Mouse (Mus musculus) lung, adult 10 weeks (tissue): ENCODE data around the gene Vps4a. TPM values are rescaled to one million over a fixed set of nuclear protein-coding genes. Genes with fewer than 3 reads are reported as not detected.

ENCODE experiments used
- polyA plus RNA-seq: library from polyadenylated mRNA; stranded (reverse); fragments of 350-450 nt; fragmentation: Illumina TruSeq; extraction: RNeasy Lipid Tissue Mini Kit (QIAGEN cat#74804); gene quantifications from one replicate; pipeline ENCODE4 v1.2.3, GENCODE M21; 2014; ENCODE audit warnings: low read depth, low replicate concordance; ENCODE audit not compliant: insufficient read depth

Vps4a gene
- 40.1 TPM for polyA plus RNA-seq

DNA sequence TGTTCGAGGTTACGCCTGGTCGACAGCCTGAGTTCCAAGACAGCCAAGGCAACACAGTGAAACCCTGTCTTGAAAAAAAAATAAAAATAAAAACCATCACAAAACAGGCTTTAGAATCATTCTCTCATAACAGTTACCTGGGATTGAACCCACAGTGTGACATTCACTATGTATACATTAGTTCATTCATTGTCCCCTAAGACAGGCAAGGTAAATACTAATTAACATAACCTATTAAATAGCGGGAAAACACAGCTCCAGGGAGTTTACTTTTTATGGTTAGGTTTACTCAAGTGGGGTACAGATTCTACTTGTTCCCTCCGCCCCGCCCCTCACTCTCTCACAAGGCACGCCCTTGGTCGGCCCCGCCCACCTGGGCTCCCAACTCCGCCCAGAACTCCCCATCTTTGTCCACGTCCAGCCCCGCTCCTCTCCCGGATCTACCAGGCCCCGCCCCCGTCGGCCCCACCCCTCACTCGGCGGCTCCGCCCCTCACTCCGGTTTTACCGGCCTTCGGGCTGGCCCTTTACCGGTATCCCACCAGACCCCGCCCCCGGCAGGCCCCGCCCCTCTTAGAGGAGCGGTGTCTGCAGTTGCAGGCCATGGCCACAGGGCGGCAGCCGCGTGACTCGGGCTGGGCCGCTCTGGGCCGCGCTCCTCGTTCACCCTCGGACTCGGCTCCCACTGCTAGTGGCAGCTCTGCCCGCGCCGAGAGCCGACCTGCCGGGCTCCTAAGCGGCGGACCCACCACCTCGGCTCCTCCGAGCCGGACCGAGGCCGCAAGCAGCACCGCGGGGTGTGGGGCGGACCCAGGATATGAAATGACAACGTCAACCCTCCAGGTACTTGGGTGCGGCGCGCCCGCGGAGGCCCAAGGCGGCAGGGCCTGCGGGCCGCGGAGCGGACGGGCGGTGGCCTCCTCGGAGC is at the start of gene Vps4a:
Vps4a (plus strand) TSS at position 573 of the 927 bp plus-strand sequence.

DNA sequence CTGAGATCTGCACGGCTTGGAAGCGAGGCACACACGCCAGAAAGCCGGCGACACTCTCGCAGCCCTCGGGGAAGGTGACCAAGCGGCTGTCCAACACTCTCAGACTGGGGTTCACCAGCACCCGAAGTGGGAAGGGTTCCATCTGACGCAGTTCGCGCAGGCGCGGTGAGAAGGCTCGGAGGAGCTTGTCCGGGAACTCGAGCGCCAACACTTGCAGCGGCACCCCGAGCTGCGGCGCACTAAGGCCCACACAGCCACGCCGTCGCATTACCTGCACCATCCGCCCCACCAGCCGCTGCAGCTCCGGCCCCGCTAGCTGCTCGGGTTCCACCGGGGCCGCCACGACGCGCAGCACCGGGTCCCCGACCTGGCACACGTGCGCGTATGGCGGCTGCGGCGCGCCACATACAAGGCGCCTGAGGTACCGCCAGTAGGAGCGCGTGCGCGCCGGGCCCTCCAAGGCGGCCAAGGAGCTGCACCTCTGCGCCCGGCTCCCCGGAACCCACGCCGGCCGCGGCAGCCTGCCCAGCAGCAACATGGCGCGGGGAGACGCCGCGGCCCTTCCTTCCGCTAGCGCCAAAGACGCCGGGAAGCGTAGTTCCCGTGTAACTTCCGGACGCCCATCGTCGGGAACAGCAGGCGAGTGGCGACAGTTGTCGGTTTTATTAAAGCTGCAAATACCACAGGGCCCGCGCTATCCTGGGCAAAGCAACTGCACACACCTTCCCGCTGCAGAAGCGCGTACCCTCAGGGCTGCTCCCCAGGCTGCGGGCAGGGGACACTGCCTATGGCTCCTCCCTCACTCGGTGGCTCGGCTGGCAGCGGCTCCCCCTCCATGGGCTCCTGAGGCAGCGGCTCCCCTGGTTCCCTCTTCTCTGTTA is 17.3 kb downstream of the Vps4a start, which contains the start of gene Pdf:
Pdf (minus strand) TSS at position 554 of the 881 bp plus-strand sequence.

DNA sequence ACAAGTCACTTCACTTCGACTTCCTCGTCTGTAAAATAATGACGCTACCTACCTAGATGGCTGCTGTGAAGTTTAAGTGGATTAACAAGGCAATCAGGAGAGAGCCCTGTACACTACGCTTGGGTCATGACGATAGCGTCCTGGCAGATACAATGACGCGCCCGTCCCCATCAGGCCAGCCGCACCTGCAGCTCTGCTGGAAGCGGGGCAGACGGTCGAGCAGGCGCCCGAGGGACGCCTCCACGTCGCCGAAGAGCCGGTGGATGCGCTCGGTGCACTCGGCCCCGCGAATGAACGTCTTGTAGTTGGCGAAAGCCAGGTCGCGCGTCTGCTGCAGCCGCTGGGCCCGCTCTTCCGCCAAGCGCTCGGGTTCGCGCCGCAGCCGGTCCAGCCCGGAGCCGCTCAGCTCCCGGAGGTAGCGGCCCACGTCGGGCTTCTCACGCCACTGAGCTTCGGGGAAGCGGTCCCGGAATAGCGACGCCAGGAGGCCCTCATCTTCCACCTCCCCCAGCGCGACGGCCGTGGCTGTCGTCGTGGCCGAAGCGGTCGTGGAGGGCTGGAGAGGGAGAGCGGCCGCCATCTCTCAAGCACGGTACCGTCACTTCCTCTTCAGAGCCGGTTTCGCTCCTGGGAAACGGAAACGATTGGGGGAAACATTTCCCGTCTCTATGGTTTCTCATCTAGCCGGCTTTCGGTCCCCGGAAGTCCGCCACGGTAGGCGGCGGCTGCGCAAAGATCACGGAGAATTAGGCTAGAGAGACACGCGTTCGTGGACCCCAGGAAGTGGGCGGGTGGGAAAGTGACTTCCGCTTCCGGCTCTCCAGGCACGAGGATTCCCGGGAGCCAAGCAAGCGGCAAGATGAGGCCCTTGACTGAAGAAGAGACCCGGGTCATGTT is 25.3 kb downstream of the Vps4a start, which contains the start of the genes Cog8 and Nip7:
Cog8 (minus strand) TSS at position 614 of the 897 bp plus-strand sequence.
Nip7 (plus strand) TSS at position 802 of the 897 bp plus-strand sequence.

DNA sequence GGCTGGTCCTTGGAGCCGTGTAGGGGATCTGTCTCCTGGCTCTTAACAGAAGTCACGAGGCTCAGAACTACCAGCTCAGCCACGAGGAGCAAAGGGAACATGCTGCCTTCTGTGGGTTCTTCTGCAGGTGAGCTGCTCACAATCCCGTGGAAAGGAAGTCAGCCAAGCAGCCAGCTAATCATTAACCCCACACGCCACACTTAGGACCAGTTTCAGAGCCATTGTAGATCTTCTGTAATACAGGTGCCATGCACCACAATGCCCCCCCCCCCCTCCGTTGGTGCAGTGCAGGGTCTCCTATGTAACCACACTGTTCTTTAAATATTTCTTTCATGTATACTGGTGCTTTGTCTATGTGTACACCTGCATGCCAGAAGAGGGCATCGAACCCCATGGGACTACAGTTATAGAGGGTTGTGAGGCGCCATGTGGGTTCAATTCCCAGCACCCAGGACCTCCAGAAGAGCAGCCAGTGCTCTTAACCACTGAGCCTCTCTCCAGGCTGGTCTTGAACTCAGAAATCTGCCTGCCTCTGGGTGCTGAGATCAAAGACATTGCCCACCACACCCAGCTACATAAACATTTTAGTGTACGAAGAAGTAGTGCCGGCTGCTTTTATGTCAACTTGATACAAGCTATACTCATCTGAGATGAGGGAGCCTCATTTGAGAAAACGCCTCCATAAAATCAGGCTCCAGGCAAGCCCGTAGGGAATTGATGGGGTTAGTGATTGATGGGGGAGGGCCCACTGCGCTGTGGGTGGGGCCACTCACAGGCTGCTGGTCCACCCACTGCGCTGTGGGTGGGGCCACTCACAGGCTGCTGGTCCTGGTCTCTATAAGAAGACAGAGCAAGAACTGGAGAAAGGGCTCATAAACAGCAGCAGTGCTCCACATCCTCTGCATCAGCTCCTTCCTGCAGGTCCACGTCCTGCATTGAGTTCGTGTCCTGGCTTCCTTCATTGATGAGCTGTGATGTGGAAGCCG is 34.8 kb downstream of the Vps4a start, which contains the start of gene Tmed6:
Tmed6 (minus strand) TSS at position 134 of the 986 bp plus-strand sequence.

Other genes starting within 250 kb of the Vps4a start
- gene Has3, start 161.0 kb upstream of the Vps4a start, polyA plus RNA-seq: 0.24 TPM
- gene Utp4, start 137.6 kb upstream of the Vps4a start, polyA plus RNA-seq: 11.0 TPM
- gene Sntb2, start 95.5 kb upstream of the Vps4a start, polyA plus RNA-seq: 3.7 TPM
- gene Pdf, start 17.4 kb downstream of the Vps4a start, polyA plus RNA-seq: 20.9 TPM
- gene Cog8, start 25.5 kb downstream of the Vps4a start, polyA plus RNA-seq: 16.0 TPM
- 34.0 TPM for gene Nip7, start 25.7 kb downstream of the Vps4a start, polyA plus RNA-seq
- 1.3 TPM for gene Tmed6, start 34.4 kb downstream of the Vps4a start, polyA plus RNA-seq
- gene Terf2, start 65.3 kb downstream of the Vps4a start, polyA plus RNA-seq: 11.8 TPM
- gene Cyb5b, start 119.4 kb downstream of the Vps4a start, polyA plus RNA-seq: 64.0 TPM